Mouse (Mus musculus) neural tube, embryonic 10.5 days (tissue): ENCODE results near the gene Matk.

Source experiments
- DNase-seq: peaks from one replicate; pipeline ENCODE4 v3.0.0-alpha.2; 2017; ENCODE audit warnings: low spot score; ENCODE audit errors: extremely low spot score

Gene Matk

GRCm38 (mm10) chr10:81285694-81286450 is 33.1 kb downstream of the Matk start:
- peak; percentile 96 for DNase-seq

- no peak for DNase-seq
These were observed 33.9 kb downstream of the Matk start for GRCm38 (mm10) chr10:81286586-81286985.

GRCm38 (mm10) chr10:81287513-81288157 is 34.9 kb downstream of the Matk start:
- peak; percentile 58 for DNase-seq

DNA sequence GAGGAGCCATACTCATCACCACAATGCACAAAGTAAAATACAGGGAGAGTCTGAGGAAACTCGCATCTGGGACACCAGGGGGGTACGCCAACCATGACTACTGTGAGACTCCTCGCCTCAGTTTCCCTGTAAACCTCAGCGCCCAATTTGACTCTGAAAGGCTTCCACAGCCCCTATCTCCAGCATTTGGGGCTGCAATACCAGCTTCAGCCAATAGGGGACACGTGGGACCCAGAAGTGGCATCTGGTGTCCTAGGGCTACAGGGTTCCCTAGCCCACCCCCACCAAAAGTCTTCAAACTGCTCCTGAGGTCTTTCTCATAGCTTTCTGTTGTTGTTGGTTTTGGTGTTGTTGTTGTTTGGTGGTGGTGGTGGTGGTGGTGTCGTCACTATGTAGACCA is 35.9 kb downstream of the Matk start:
- peak; percentile 59 for DNase-seq

DNA sequence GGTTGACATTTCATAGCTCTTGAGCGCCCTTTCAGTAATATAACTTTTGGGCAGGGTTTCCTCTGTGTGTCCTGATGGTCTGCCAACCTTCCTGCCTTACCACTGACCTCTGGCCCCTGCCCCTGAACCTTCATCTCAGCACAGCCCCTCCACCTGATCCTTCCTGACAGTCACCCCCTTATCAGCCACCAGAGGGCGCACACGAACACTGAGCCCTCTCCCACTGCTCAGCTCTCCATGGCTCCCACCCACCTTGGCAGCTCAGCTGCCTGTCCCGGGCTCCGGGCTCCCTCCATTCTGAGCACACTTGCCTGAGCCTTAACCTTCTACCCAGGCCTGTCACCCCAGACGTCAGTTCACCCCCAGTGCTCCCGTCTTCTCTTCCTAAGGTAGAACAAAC is 36.5 kb downstream of the Matk start:
- DNase-seq: peak; percentile 62

DNA sequence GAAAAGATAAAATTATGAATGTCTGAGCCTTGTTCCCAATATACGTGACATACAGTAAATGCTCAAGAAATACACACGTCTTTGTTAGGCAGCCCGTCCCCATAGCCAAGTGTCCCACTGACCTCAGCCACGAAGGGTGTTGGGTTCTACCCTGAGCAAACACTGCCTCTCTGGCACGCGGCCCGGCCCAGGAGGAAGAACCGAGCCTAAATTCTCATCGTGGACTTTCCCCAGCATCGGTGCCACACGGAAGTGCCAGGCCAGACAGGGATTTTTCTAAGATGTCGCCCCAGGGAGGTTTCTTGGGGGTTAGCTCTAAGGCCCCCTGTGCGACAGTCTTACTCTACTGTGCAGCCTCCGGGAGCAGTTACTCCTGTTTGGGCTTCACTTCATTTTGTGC is 37.1 kb downstream of the Matk start:
- DNase-seq: no peak

DNA sequence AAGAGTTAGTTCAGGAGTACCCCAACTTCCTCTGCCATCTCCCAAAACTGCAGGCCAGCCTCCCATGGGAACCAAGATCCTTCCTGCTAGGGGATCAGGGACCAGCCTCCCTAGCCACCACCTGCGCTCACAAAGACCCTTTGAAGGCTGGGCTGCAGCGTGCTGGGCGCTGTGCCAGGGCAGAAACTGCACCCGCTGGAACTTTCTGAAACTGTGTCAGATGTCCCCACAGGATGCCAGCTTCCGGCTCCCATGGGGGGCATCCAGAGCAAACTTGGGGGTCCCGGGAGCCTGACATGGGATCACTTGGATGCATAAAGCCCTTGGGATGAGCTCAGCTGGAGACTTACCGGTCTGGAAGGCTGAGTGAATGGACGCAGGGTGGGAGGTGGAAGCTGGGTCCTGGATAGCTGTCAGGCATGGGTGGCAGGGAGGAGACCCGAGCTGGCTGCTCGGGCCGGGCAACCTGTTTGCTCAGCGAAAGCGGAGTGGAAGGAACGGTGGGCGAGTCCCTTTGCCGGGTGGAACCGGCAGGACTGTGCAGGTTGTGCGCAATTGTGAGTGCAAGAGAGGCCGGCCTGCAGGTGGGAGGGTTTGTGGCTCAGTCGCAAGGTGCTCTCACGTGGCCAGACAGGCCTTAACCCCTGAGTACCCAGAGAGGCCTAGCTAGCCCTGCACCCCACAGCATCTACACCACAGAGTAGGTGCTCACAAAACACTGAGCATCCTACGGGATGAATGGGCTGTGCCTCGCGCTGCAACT is 38.1 kb downstream of the Matk start:
- DNase-seq: no peak

- DNase-seq: no peak
These were observed 38.9 kb downstream of the Matk start, which contains the start of gene Tjp3 for GRCm38 (mm10) chr10:81291511-81292104. Gene Tjp3, minus strand, starts transcription at chr10:81291581.

- peak; percentile 98 for DNase-seq
These were observed 40.0 kb downstream of the Matk start, which contains the start of gene Pip5k1c for GRCm38 (mm10) chr10:81292554-81293333. Gene Pip5k1c, plus strand, starts transcription at chr10:81292963.

GRCm38 (mm10) chr10:81293334-81294030 is 40.7 kb downstream of the Matk start:
- DNase-seq: no peak

DNA sequence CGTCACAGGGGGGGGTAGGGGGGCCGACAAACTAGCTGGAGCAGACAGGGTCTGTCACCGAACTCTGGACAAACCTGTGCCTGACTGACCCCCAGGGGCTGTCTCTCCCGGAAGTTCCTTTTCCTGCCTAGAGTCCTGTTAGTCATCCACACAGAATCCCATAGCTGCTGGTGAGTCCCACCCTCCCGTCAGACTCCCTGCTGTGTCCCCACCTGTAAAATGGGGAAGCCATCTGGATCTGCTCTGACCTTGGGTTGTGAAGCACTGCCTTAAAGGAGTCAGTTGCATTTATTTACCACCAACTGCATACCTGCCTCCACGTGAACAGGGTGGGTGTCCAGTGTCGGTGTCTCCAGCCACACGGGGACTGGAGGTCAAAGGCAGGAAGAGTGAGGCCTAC is 41.7 kb downstream of the Matk start:
- no peak for DNase-seq

DNA sequence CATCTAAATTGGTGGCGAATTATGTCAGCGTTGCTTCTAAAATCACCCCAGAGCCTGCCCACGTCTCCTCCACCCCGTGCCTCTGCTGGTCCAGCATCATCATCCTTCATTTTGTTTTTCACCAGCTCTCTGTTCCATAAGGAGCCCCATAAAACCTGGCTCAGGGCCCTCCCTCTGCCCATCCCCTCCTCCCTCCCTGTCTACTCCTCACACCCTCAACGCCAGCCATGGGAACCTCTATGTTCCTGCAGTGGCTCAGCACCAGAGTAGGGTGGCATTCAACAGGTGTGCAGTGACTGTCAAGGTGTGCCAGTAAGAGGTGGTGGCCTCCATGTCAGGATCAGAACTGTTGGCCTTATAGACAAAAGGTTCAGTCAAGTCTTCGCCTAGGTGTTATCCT is 42.5 kb downstream of the Matk start:
- DNase-seq: no peak

GRCm38 (mm10) chr10:81297246-81297645 is 44.5 kb downstream of the Matk start:
- no peak for DNase-seq

DNA sequence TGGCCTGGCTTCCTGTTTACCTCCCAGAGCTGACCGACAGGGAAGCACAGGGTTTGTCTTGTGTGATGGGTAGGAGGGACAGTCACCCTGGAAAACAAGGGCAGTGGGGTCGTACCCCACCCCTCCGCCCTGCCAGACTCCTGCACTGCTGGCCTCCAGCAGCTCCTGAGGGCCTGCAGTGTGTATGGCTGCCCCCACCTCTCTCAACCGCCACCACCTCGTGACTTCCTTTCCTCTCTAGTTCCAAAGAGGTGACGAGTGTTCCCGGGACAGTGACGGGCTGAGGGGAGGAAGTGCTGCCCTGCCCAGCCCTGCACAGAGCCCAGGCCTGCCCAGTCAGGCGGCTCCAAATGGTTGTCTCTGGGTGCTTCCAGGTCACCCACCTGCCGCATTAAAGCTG is 45.1 kb downstream of the Matk start:
- no peak for DNase-seq

DNA sequence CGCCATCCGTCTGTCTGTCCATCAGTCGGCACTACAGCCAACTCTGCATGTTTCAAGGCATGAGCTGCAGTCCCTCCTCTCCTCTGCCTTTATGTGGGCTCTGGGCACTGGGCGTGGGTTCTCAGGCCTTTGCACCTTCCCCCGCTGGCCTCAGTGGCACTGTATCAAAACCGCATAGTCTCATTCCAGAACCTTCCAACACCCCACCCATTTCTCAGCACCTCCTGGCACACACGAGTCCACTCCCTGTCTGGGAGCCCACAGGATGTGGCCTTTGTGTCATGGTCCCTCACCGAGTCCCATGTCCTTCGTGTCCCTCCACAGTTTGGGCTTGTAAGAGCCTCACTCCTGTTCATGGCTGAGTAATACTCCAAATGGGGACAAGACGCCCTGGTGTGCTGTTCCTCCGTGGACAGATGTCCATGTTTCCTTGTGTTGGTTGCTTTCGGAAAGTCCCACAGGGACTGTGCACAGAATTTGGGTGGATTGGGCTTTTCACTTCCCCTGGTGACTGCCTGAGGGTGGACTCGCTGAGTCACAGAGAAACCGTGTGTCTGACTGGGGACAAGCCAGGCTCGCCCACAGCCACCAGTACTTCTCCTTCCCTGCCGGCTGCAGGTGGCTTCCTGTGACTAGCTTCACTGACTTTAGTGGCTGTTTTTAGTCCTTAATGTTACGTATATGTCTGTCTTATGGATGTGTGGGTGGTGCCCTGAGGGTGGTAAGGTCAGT is 45.8 kb downstream of the Matk start:
- no peak for DNase-seq

DNA sequence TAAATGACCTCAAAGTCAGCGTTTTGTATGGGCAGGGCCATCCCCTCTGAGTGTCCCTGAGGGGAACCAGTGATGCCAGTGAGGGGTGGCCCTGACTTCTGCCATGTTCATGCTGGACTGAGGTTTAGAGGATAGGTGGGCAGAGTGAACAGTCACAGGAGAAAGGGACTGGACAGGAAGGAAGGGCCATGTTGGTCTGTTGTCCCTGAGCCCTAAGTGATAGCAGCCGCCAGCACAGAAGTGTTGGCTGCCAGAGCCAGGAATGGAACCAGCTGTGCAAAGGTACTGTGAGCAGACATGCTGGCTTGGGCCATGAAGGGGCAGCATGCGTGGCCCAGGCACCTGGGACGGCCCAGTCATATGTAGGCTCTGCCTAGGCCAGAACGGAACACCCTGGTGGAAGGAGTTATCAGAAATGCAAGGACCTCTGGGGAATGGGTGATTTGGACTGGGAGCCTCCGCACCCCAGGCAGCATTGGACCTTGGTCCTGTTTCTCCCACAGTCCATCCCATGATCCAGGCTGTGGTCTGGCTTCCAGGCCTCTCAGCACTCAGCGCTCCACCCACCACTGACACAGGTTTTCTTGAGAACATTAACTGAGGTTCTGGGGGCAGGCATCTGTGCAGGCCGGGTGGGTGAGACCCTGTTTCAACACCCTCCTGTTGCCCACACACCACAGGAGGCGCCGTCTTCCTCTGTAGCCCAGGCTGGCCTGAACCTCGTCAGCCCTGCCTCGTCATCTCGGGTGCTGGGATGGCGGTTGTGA is 47.0 kb downstream of the Matk start:
- no peak for DNase-seq

DNA sequence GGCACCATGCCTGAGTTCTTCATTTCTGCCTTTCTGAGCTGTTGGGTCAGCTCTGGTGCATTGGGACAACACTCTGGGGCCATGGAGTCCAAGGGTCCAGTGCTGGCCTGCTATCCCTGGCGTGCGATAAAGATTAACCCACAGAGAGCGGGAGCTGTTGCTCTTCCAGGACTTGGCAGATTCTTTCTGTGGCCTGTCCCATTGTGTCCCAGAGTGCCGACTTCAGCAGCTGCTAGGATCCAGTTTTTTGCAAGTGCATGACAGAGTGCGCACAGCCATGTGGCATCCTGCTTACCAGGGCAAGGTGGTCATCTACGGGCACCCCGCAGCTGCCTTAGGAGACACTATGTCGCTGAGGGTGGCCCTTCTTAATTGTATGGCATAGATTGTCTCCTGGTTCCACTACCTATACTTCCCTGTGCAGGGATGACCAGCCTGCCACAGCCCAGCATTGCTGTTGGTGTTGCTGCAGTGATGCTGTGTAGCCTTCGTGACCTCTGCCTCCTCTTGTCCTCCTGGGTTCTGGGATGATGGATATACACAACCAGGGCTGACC is 47.7 kb downstream of the Matk start:
- DNase-seq: no peak

GRCm38 (mm10) chr10:81301321-81301720 is 48.6 kb downstream of the Matk start:
- DNase-seq: no peak

DNA sequence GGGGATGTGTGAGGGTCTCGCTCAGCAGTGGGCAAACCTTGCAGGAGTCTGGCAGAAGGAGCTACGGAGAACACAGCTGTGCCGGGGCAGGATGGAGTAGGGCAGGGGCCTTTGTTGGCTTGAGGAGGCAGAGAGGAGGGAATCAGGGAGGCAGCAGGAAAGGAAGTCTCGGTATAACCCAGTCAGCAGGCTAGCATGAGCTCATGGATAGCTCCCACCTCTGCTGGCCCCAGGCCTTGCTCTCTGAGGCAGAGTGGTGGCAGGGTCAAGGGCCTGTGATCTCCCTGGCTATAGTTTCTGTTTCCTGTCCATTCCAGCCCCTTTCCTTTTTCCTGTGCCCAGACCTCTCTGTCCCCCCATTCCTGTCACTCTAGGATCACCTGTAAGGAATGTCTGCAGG is 49.6 kb downstream of the Matk start:
- no peak for DNase-seq
